Mouse (Mus musculus) midbrain, postnatal 0 days (tissue): ENCODE results near the gene Slc8a1. TPM values are rescaled to one million over a fixed set of nuclear protein-coding genes. Genes with fewer than 3 reads are reported as not detected.
A peak's percentile ranks its signal among the peaks of the same experiment; 100 is the strongest.

Experiments
- ATAC-seq: fragments of 200-750 bp; cut with Nextera tagmentation; 2 replicates; pipeline ENCODE4 v1.8.0; 2017; ENCODE audit warnings: moderate number of reproducible peaks, mild to moderate bottlenecking, moderate TSS enrichment, moderate library complexity; ENCODE audit not compliant: low FRiP score
- DNase-seq: peaks from one replicate; pipeline ENCODE4 v3.0.0-alpha.2; 2015; ENCODE audit warnings: low spot score
- H3K27ac ChIP-seq: fragments of 300-500 bp; sonication (generic); 2 replicates; pipeline ENCODE4 v1.5.1; 2014; ENCODE audit warnings: low read depth, mild to moderate bottlenecking, low read length, mixed read lengths
- H3K27me3 ChIP-seq: fragments of 300-500 bp; sonication (generic); 2 replicates; pipeline ENCODE4 v1.6.1; 2014; ENCODE audit warnings: low read length, control low read depth, mixed read lengths; ENCODE audit not compliant: insufficient read depth
- H3K36me3 ChIP-seq: fragments of 300-500 bp; sonication (generic); 2 replicates; pipeline ENCODE4 v1.6.1; 2014; ENCODE audit warnings: low read length, control low read depth, mixed read lengths; ENCODE audit not compliant: insufficient read depth
- H3K4me1 ChIP-seq: fragments of 300-500 bp; sonication (generic); 2 replicates; pipeline ENCODE4 v1.6.1; 2014; ENCODE audit warnings: mild to moderate bottlenecking, control low read depth, antibody characterized with exemption, low read length, mixed read lengths; ENCODE audit not compliant: insufficient read depth
- H3K4me2 ChIP-seq: fragments of 300-500 bp; sonication (generic); 2 replicates; pipeline ENCODE4 v1.6.1; 2014; ENCODE audit warnings: low read depth, mild to moderate bottlenecking, low read length, mixed read lengths; ENCODE audit not compliant: poor library complexity, severe bottlenecking
- H3K4me3 ChIP-seq: fragments of 300-500 bp; sonication (generic); 2 replicates; pipeline ENCODE4 v1.5.1; 2014; ENCODE audit warnings: low read depth, mild to moderate bottlenecking, low read length, moderate library complexity
- H3K9ac ChIP-seq: fragments of 300-500 bp; sonication (generic); replicated peaks from 2 replicates; pipeline ENCODE4 v1.6.1; 2014; ENCODE audit warnings: mild to moderate bottlenecking, low read length, moderate library complexity, mixed read lengths; ENCODE audit not compliant: poor library complexity, severe bottlenecking
- H3K9me3 ChIP-seq: fragments of 300-500 bp; sonication (generic); 2 replicates; pipeline ENCODE4 v1.6.1; 2016; ENCODE audit warnings: low read length, control low read depth
- CTCF ChIP-seq: IDR thresholded peaks from 2 replicates; pipeline ENCODE4 v1.5.1; 2016; ENCODE audit warnings: antibody characterized with exemption, mild to moderate bottlenecking
- WGBS: fragments of 180-500 bp; shearing (Covaris S2); extraction: QIAGEN DNeasy Blood & Tissue Kit; methylation state at CpG from one replicate; pipeline ENCODE4 v1.1.7; 2014; 5-methylcytosine and 5-hydroxymethylcytosine counted together
- polyA plus RNA-seq: library from polyadenylated mRNA; unstranded; fragments of >200 nt; fragmentation: Nextera tagmentation; extraction: Ambion mirVana; gene quantifications from 2 replicates; pipeline ENCODE4 v1.2.1, GENCODE M21; 2015
- total RNA-seq: library from RNA; depleted of rRNA; stranded (reverse); fragments of >200 nt; gene quantifications from 2 replicates; pipeline ENCODE4 v1.2.3, GENCODE M21; 2014; rRNA removed

The Slc8a1 gene
- 123 and 150 TPM in 2 replicates for total RNA-seq
- polyA plus RNA-seq, result 14.1 and 17.9 TPM in 2 replicates

DNA sequence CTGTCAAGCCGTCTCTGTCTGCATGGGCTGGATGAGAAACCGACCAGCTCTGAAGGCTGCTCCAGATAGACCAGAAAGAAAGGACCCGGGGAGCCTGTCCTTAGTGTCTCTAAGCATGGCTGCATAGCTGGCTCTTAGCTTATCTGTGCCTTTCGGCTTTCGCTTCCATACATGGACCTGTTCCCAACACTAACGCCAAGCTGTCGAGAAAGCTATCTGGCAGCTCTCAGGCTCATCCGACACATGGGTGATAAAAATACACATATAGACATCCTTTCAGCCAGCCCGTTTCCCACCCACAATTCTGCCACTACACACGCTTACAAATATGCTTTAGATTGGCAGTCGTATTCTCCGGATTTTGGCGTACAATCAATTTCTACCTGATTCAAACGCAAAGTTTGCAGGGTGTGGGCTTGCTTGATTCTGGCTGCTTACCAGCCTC, at the start of gene Slc8a1:
Gene Slc8a1 (minus strand): TSS at position 67 of the 445 bp plus-strand sequence.
- ATAC-seq, result no peak
- Histone ChIP-seq H3K27me3 (no peaks in the 10 kb centered on the region), H3K9me3 (no peaks in the 10 kb centered on the region), H3K4me2 (no peak within 1 kb of the TSS), H3K4me3 (no peak within 1 kb of the TSS), H3K4me1 (no peaks in the 10 kb centered on the region), H3K9ac (no peak within 1 kb of the TSS), H3K36me3 (no peaks in the 10 kb centered on the region), H3K27ac (no peak within 1 kb of the TSS)
- no peak for DNase-seq
- 80% methylated on average over 14 of the region's 14 CpGs for WGBS
- TF ChIP-seq CTCF, result no peak

DNA sequence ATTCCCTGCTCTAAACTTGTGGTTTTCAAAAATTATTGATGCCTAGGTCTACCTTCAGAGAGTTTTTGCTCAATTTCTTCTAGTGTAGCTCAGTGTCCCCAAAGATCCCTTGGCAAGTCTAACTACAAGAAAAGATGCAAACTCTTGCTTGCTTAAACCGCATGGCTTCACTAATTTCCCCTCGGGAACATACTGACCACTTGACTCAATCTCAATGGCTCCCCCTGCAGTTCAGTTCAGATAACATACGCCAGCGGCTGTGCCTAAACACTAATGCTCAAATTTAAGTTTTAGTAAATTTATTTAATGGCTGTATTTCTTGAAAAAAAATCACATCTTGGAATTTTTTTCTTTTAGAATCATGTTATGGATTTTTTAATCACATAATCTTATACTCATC, 49.2 kb upstream of the Slc8a1 start:
- no peak overlapping the region for H3K4me3 ChIP-seq
- no peaks in the 10 kb centered on the region for H3K27me3 ChIP-seq
- DNase-seq, result peak; percentile 54
- ATAC-seq, result no peak
- no peak overlapping the region for H3K27ac ChIP-seq
- peak; percentile 58 for TF ChIP-seq CTCF
- H3K4me1 ChIP-seq, result no peaks in the 10 kb centered on the region
- H3K9me3 ChIP-seq, result no peaks in the 10 kb centered on the region
- H3K4me2 ChIP-seq, result no peak overlapping the region
- no peak overlapping the region for H3K9ac ChIP-seq
- no peaks in the 10 kb centered on the region for H3K36me3 ChIP-seq
- 41% methylated on average over 4 of the region's 4 CpGs for WGBS

DNA sequence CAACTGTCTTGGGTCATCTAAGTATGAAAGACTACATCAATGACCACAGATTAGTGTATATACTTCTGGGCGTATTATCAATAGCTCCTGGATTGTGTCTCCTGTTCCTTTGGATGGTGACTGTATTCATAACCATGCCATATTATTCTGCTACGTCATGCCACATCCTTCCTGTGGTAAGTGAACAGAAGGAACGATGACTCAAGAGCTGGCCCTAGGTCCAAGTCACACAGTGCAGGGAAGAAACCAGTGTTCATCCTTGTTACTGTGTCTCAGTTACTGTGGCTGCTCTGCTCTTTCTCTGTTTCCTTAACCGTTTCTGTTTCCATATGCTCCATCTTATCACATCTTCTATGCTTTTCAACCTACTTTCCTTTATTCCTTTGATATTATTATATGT, 44.1 kb upstream of the Slc8a1 start:
- Histone ChIP-seq H3K27ac (no peak overlapping the region), H3K9ac (no peak overlapping the region), H3K27me3 (no peaks in the 10 kb centered on the region), H3K9me3 (no peaks in the 10 kb centered on the region), H3K4me2 (no peak overlapping the region), H3K36me3 (no peaks in the 10 kb centered on the region), H3K4me3 (no peak overlapping the region), H3K4me1 (no peaks in the 10 kb centered on the region)
- no peak for DNase-seq
- no peak for ATAC-seq
- no peak for TF ChIP-seq CTCF
- WGBS, result 95% methylated on average over 4 of the region's 4 CpGs

DNA sequence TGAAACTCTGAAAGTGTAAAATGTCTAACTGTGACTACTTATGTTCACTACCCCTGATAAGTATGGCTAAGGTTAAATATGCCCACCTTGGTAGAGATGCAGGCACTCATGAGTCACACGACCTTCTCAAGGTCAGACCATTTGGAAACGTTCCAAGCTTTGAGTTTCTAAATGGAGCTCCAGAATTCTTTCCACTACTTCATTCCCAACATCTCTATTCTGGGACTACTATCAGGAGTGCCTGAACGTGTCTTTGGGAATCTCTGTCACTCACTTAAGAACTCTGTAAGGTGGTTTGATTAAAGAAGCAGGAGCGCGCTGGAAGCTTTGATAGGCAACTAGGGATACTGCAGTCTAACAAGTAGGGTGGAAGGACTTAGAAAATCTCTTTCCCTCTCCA, 43.3 kb upstream of the Slc8a1 start:
- no peak overlapping the region for H3K4me2 ChIP-seq
- H3K4me1 ChIP-seq, result no peaks in the 10 kb centered on the region
- no peak overlapping the region for H3K27ac ChIP-seq
- WGBS, result 88% methylated on average over 5 of the region's 5 CpGs
- DNase-seq, result no peak
- H3K36me3 ChIP-seq, result no peaks in the 10 kb centered on the region
- no peaks in the 10 kb centered on the region for H3K9me3 ChIP-seq
- H3K27me3 ChIP-seq, result no peaks in the 10 kb centered on the region
- ATAC-seq, result no peak
- no peak overlapping the region for H3K4me3 ChIP-seq
- no peak overlapping the region for H3K9ac ChIP-seq
- TF ChIP-seq CTCF, result no peak

DNA sequence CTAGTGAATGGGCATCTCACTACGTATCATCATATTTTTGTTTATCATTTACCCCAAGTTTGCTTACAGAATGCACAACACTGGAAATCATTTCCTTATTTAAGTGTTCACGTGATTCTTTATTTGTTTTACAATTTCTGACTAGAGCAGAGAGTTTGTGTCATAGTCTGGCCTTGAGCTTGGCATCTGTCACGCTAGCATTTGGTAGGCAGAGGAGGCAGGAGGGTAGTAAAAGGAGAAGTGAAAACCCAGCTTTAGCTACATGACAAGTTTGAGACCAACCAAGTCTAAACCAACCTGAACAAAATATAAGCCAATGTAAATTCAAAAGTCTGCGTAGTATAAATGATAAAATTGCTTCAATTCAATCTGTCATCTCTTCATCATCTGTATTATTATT, 41.7 kb upstream of the Slc8a1 start:
- Histone ChIP-seq H3K9me3 (no peaks in the 10 kb centered on the region), H3K27me3 (no peaks in the 10 kb centered on the region), H3K9ac (no peak overlapping the region), H3K27ac (no peak overlapping the region), H3K4me3 (no peak overlapping the region), H3K4me1 (no peaks in the 10 kb centered on the region), H3K4me2 (no peak overlapping the region), H3K36me3 (no peaks in the 10 kb centered on the region)
- DNase-seq (no peak), ATAC-seq (no peak)
- TF ChIP-seq CTCF, result no peak
- WGBS, result 88% methylated on average over 4 of the region's 4 CpGs

DNA sequence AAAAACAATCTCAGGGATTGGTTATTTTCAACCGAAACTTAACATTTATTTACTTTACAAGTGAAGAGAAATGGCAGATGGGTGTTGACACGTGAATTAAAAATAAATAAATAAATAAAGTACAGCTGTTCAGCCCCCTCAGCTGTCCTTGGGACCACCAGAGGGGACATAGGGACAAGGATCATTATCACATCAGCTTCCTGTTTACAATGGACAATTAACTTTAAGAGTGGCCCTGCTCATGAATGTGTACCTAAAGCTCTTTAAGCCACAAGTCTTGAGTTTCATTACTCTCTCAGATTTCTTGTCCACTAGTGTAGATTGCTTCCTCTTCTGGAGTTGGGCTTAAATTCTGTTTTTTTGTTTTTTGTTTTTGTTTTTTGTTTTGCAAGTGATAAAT, 12.5 kb upstream of the Slc8a1 start:
- ATAC-seq, result no peak

More for the DNA sequence above, 12.5 kb upstream of the Slc8a1 start:
- H3K36me3 ChIP-seq, result no peaks in the 10 kb centered on the region
- no peak overlapping the region for H3K4me2 ChIP-seq
- no peaks in the 10 kb centered on the region for H3K4me1 ChIP-seq
- no peak for DNase-seq
- 79% methylated on average over 2 of the region's 2 CpGs for WGBS
- no peak overlapping the region for H3K27ac ChIP-seq
- no peak overlapping the region for H3K9ac ChIP-seq
- no peak overlapping the region for H3K4me3 ChIP-seq
- no peak for TF ChIP-seq CTCF
- no peaks in the 10 kb centered on the region for H3K9me3 ChIP-seq
- no peaks in the 10 kb centered on the region for H3K27me3 ChIP-seq
